Mouse (Mus musculus) neural tube, embryonic 12.5 days (tissue): ENCODE results near the gene Carmil1. TPM values are rescaled to one million over a fixed set of nuclear protein-coding genes. Genes with fewer than 3 reads are reported as not detected.

Source experiments
- ATAC-seq: fragments of 200-750 bp; cut with Nextera tagmentation; 2 replicates; pipeline ENCODE4 v1.8.0; 2017; ENCODE audit warnings: low read depth, mild to moderate bottlenecking, moderate TSS enrichment, moderate library complexity; ENCODE audit not compliant: low FRiP score
- H3K27ac ChIP-seq: fragments of 300-500 bp; sonication (generic); 2 replicates; pipeline ENCODE4 v1.5.1; 2016
- H3K27me3 ChIP-seq: fragments of 300-500 bp; sonication (generic); replicated peaks from 2 replicates; pipeline ENCODE4 v1.6.1; 2016; ENCODE audit warnings: mild to moderate bottlenecking
- H3K36me3 ChIP-seq: fragments of 300-500 bp; sonication (generic); 2 replicates; pipeline ENCODE4 v1.6.1; 2016; ENCODE audit warnings: mild to moderate bottlenecking
- H3K4me1 ChIP-seq: fragments of 300-500 bp; sonication (generic); 2 replicates; pipeline ENCODE4 v1.6.1; 2016
- H3K4me2 ChIP-seq: fragments of 300-500 bp; sonication (generic); replicated peaks from 2 replicates; pipeline ENCODE4 v1.6.1; 2016; ENCODE audit warnings: mild to moderate bottlenecking
- H3K4me3 ChIP-seq: fragments of 300-500 bp; sonication (generic); 2 replicates; pipeline ENCODE4 v1.5.1; 2016
- H3K9ac ChIP-seq: fragments of 300-500 bp; sonication (generic); 2 replicates; pipeline ENCODE4 v1.6.1; 2016; ENCODE audit warnings: mild to moderate bottlenecking
- H3K9me3 ChIP-seq: fragments of 300-500 bp; sonication (generic); 2 replicates; pipeline ENCODE4 v1.6.1; 2016; ENCODE audit warnings: mild to moderate bottlenecking
- whole genome bisulfite sequencing: fragments of 180-500 bp; shearing (Covaris S2); methylation state at CpG from one replicate; pipeline ENCODE4 v1.1.7; 2016; 5-methylcytosine and 5-hydroxymethylcytosine counted together
- polyA plus RNA-seq: library from polyadenylated mRNA; unstranded; fragments of >200 nt; fragmentation: Nextera tagmentation; extraction: Ambion mirVana; gene quantifications from 2 replicates; pipeline ENCODE4 v1.2.1, GENCODE M21; 2016

Carmil1 gene
- polyA plus RNA-seq, 1 experiment from 2014 or later = 19.5 TPM

DNA sequence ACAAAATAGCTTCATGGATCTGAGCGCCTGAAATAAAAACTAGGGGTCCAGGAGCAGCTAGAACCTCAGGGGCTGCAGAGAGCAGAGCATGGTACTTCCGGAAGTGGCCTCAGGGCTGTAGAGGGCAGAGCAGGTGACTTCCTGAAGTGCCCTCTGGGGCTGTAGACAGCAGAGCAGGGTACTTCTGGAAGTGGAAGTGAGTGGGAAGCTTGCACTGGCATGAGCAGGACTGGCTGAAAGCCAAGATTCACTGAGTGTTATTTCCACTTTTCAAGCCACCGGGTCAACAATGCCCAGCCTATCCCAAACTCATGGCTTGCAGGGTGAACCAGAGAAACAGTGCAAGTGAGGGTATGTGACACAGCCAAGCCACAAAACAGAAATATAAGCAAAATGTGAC is 243.1 kb downstream of the Carmil1 start:
- no peak overlapping the region for H3K4me3 ChIP-seq
- WGBS = 91% methylated on average over 3 of the region's 3 CpGs
- H3K9me3 ChIP-seq = no peaks in the 10 kb centered on the region
- H3K27me3 ChIP-seq = no peaks in the 10 kb centered on the region
- peaks cover 4% of the 10 kb centered on the region for H3K36me3 ChIP-seq
- H3K4me1 ChIP-seq = no peaks in the 10 kb centered on the region
- ATAC-seq = no peak
- H3K4me2 ChIP-seq = no peak overlapping the region
- no peak overlapping the region for H3K9ac ChIP-seq
- H3K27ac ChIP-seq = no peak overlapping the region

GRCm38 (mm10) chr13:24036150-24036549 is 244.4 kb downstream of the Carmil1 start:
- Histone ChIP-seq H3K27ac (no peak overlapping the region), H3K9ac (no peak overlapping the region), H3K27me3 (no peaks in the 10 kb centered on the region), H3K4me2 (no peak overlapping the region), H3K4me1 (no peaks in the 10 kb centered on the region), H3K9me3 (no peaks in the 10 kb centered on the region), H3K36me3 (peaks cover 4% of the 10 kb centered on the region), H3K4me3 (no peak overlapping the region)
- no peak for ATAC-seq
- WGBS = 90% methylated on average over 18 of the region's 18 CpGs

- Histone ChIP-seq H3K4me3 (no peak overlapping the region), H3K4me2 (no peak overlapping the region), H3K27ac (no peak overlapping the region), H3K36me3 (no peaks in the 10 kb centered on the region), H3K4me1 (no peaks in the 10 kb centered on the region), H3K9ac (no peak overlapping the region), H3K27me3 (no peaks in the 10 kb centered on the region), H3K9me3 (no peaks in the 10 kb centered on the region)
- ATAC-seq = no peak
- 78% methylated on average over 5 of the region's 5 CpGs for WGBS
Observed at GRCm38 (mm10) chr13:24027191-24028170, 253.1 kb downstream of the Carmil1 start.

- 89% methylated on average over 4 of the region's 4 CpGs for WGBS
Observed at GRCm38 (mm10) chr13:24018515-24018914, 262.1 kb downstream of the Carmil1 start.

DNA sequence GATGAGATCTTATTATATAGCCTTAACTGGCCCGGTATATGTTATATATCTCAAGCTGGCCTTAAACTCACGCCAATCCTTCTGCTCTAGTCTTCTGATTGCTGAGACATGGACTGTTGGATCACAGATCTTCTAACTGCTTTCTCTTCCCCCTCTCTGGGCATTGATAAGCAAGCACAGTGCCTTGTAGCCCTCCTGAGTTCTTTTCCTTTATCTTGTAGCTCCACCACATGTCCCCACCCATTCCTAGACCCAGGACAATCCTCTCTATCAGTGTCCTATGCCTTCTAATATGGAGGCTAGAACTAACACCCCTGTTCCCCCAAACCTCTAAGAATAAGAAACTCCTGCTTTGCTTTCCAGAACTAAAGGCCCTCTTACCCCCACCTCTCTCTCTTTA is 275.1 kb downstream of the Carmil1 start:
- no peak for ATAC-seq
- Histone ChIP-seq H3K4me3 (no peak overlapping the region), H3K9me3 (no peaks in the 10 kb centered on the region), H3K4me1 (no peaks in the 10 kb centered on the region), H3K36me3 (no peaks in the 10 kb centered on the region), H3K27me3 (no peaks in the 10 kb centered on the region), H3K4me2 (no peak overlapping the region), H3K9ac (no peak overlapping the region), H3K27ac (no peak overlapping the region)
- 86% methylated on average over 2 of the region's 2 CpGs for WGBS

More at GRCm38 (mm10) chr13:24018515-24018914, 262.1 kb downstream of the Carmil1 start:
- H3K4me2 ChIP-seq = no peak overlapping the region
- H3K36me3 ChIP-seq = no peaks in the 10 kb centered on the region
- no peaks in the 10 kb centered on the region for H3K27me3 ChIP-seq
- no peak for ATAC-seq
- H3K27ac ChIP-seq = no peak overlapping the region
- no peak overlapping the region for H3K4me3 ChIP-seq
- H3K9me3 ChIP-seq = no peaks in the 10 kb centered on the region
- H3K9ac ChIP-seq = no peak overlapping the region
- no peaks in the 10 kb centered on the region for H3K4me1 ChIP-seq

DNA sequence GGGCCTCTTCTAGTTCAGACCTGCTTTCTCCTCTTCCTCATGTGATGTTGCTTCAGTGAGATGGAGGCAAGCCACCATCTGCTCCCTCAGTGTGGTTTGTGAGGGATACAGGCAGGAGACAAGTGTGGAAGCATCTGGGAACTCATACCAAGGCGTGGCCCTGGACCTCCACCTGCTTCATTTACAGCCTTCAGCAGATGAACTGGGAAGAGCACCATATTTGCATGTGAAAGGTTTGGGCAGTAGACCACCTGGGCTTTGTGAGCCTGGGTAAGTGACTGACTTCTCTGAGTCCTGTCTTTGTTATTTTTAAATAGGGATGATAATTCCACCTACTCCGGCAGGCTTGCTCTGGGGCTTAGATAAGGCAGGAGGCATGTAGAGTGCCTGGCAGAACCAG is 278.8 kb downstream of the Carmil1 start:
- no peak for ATAC-seq
- Histone ChIP-seq H3K4me3 (no peak overlapping the region), H3K27me3 (no peaks in the 10 kb centered on the region), H3K27ac (no peak overlapping the region), H3K4me2 (no peak overlapping the region), H3K9me3 (no peaks in the 10 kb centered on the region), H3K4me1 (no peaks in the 10 kb centered on the region), H3K36me3 (no peaks in the 10 kb centered on the region), H3K9ac (no peak overlapping the region)
- 64% methylated on average over 2 of the region's 2 CpGs for WGBS

- 89% methylated on average over 2 of the region's 2 CpGs for WGBS
- H3K36me3 ChIP-seq = no peaks in the 10 kb centered on the region
- no peak overlapping the region for H3K4me2 ChIP-seq
- no peaks in the 10 kb centered on the region for H3K9me3 ChIP-seq
- H3K27me3 ChIP-seq = no peaks in the 10 kb centered on the region
- no peak for ATAC-seq
- H3K9ac ChIP-seq = no peak overlapping the region
- no peaks in the 10 kb centered on the region for H3K4me1 ChIP-seq
- no peak overlapping the region for H3K27ac ChIP-seq
- H3K4me3 ChIP-seq = no peak overlapping the region
Observed at GRCm38 (mm10) chr13:24001081-24001480, 279.5 kb downstream of the Carmil1 start.

- no peak for ATAC-seq
- WGBS = 84% methylated on average over 2 of the region's 2 CpGs
- H3K9me3 ChIP-seq = no peaks in the 10 kb centered on the region
- H3K4me2 ChIP-seq = no peak overlapping the region
- H3K9ac ChIP-seq = no peak overlapping the region
- no peak overlapping the region for H3K4me3 ChIP-seq
- H3K4me1 ChIP-seq = no peaks in the 10 kb centered on the region
- no peak overlapping the region for H3K27ac ChIP-seq
- H3K36me3 ChIP-seq = no peaks in the 10 kb centered on the region
- peaks cover 4% of the 10 kb centered on the region for H3K27me3 ChIP-seq
Observed at GRCm38 (mm10) chr13:23998826-23999225, 281.8 kb downstream of the Carmil1 start.

DNA sequence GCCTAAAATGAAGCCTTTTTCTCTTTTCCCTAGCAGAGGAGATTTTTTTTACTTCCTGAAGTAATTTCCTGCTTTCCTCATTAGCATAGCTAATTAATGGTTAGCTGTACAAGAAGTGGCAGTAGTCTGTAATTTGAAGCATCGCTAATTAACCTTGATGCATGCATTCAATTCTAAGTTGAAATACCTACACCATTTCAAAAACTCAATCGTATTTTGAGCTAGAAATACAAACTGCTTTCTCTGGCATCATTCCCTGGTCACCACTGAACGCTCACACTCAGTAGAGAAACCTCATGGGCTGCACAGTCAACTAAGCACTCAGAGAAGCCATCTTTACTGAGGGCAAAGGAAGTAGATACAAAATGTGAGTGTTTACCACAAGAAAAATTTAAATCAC is 285.8 kb downstream of the Carmil1 start:
- H3K4me3 ChIP-seq = no peak overlapping the region
- H3K27me3 ChIP-seq = peaks cover 13% of the 10 kb centered on the region
- no peaks in the 10 kb centered on the region for H3K9me3 ChIP-seq
- WGBS = 73% methylated on average over 3 of the region's 3 CpGs
- no peak overlapping the region for H3K9ac ChIP-seq
- no peaks in the 10 kb centered on the region for H3K36me3 ChIP-seq
- no peak for ATAC-seq
- H3K4me1 ChIP-seq = peaks cover 4% of the 10 kb centered on the region
- H3K27ac ChIP-seq = no peak overlapping the region
- H3K4me2 ChIP-seq = no peak overlapping the region

- ATAC-seq = no peak
- Histone ChIP-seq H3K4me2 (no peak overlapping the region), H3K9me3 (no peaks in the 10 kb centered on the region), H3K27ac (no peak overlapping the region), H3K4me1 (peaks cover 4% of the 10 kb centered on the region), H3K27me3 (peaks cover 13% of the 10 kb centered on the region), H3K9ac (no peak overlapping the region), H3K4me3 (no peak overlapping the region), H3K36me3 (no peaks in the 10 kb centered on the region)
- 20% methylated on average over 9 of the region's 9 CpGs for WGBS
Observed at GRCm38 (mm10) chr13:23994024-23994423, 286.6 kb downstream of the Carmil1 start.

GRCm38 (mm10) chr13:23990928-23991327 is 289.7 kb downstream of the Carmil1 start, which contains the start of gene Scgn:
TSS of gene Scgn (minus strand) at chr13:23991214.
- Histone ChIP-seq H3K4me2 (peak within 1 kb of the TSS; percentile 59), H3K27me3 (peaks cover 13% of the 10 kb centered on the region), H3K9ac (no peak within 1 kb of the TSS), H3K27ac (no peak within 1 kb of the TSS), H3K9me3 (no peaks in the 10 kb centered on the region), H3K4me3 (peak within 1 kb of the TSS; percentile 17), H3K4me1 (peaks cover 4% of the 10 kb centered on the region), H3K36me3 (no peaks in the 10 kb centered on the region)
- peak; percentile 53; the same call in 1 of the 2 replicates for ATAC-seq
- under 1% methylated on average over 20 of the region's 20 CpGs for WGBS

GRCm38 (mm10) chr13:23990451-23990850 is 290.1 kb downstream of the Carmil1 start:
- no peak for ATAC-seq
- Histone ChIP-seq H3K4me1 (peaks cover 4% of the 10 kb centered on the region), H3K4me3 (no peak overlapping the region), H3K27ac (no peak overlapping the region), H3K9ac (no peak overlapping the region), H3K27me3 (peaks cover 13% of the 10 kb centered on the region), H3K36me3 (no peaks in the 10 kb centered on the region), H3K4me2 (peak overlapping the region; percentile 59), H3K9me3 (no peaks in the 10 kb centered on the region)
- 25% methylated on average over 5 of the region's 5 CpGs for WGBS

GRCm38 (mm10) chr13:23985130-23985529 is 295.5 kb downstream of the Carmil1 start:
- Histone ChIP-seq H3K4me3 (no peak overlapping the region), H3K9ac (no peak overlapping the region), H3K4me1 (no peaks in the 10 kb centered on the region), H3K9me3 (no peaks in the 10 kb centered on the region), H3K27me3 (no peaks in the 10 kb centered on the region), H3K36me3 (no peaks in the 10 kb centered on the region), H3K4me2 (no peak overlapping the region), H3K27ac (no peak overlapping the region)
- ATAC-seq = no peak
- 42% methylated on average over 3 of the region's 3 CpGs for WGBS
